Mouse (Mus musculus) right cerebral cortex, postnatal 25 days (tissue): ENCODE data around the gene Mpp4.
A peak's percentile ranks its signal among the peaks of the same experiment; 100 is the strongest.

ENCODE experiments used
- DNase-seq: peaks from one replicate; pipeline ENCODE4 v3.0.0; 2022

Mpp4 gene

GRCm38 (mm10) chr1:59163030-59163461, at the start of gene Mpp4:
TSS of gene Mpp4 (minus strand) at chr1:59163389.
- DNase-seq = peak; percentile 83

GRCm38 (mm10) chr1:59212951-59213350, 49.8 kb upstream of the Mpp4 start:
- DNase-seq = no peak

GRCm38 (mm10) chr1:59212076-59212779, 49.0 kb upstream of the Mpp4 start:
- no peak for DNase-seq

GRCm38 (mm10) chr1:59211651-59212050, 48.5 kb upstream of the Mpp4 start:
- DNase-seq = no peak

GRCm38 (mm10) chr1:59208331-59208730, 45.1 kb upstream of the Mpp4 start:
- no peak for DNase-seq

GRCm38 (mm10) chr1:59204489-59204888, 41.3 kb upstream of the Mpp4 start:
- no peak for DNase-seq

GRCm38 (mm10) chr1:59202367-59202766, 39.2 kb upstream of the Mpp4 start:
- DNase-seq = no peak

- no peak for DNase-seq
Measured at GRCm38 (mm10) chr1:59201561-59201960, 38.4 kb upstream of the Mpp4 start.

- no peak for DNase-seq
Measured at GRCm38 (mm10) chr1:59200960-59201359, 37.8 kb upstream of the Mpp4 start.

GRCm38 (mm10) chr1:59194979-59195378, 31.8 kb upstream of the Mpp4 start:
- no peak for DNase-seq

- DNase-seq = no peak
Measured at GRCm38 (mm10) chr1:59187786-59188185, 24.6 kb upstream of the Mpp4 start.

- DNase-seq = no peak
Measured at GRCm38 (mm10) chr1:59186317-59186716, 23.1 kb upstream of the Mpp4 start.

GRCm38 (mm10) chr1:59185410-59185809, 22.2 kb upstream of the Mpp4 start:
- no peak for DNase-seq

GRCm38 (mm10) chr1:59183045-59183444, 19.9 kb upstream of the Mpp4 start:
- DNase-seq = no peak

GRCm38 (mm10) chr1:59182373-59182772, 19.2 kb upstream of the Mpp4 start:
- no peak for DNase-seq

- no peak for DNase-seq
Measured at GRCm38 (mm10) chr1:59180003-59180402, 16.8 kb upstream of the Mpp4 start.

GRCm38 (mm10) chr1:59178401-59178800, 15.2 kb upstream of the Mpp4 start:
- DNase-seq = no peak

GRCm38 (mm10) chr1:59174514-59175373, 11.6 kb upstream of the Mpp4 start:
- no peak for DNase-seq

- no peak for DNase-seq
Measured at GRCm38 (mm10) chr1:59173023-59173422, 9.8 kb upstream of the Mpp4 start.

GRCm38 (mm10) chr1:59171875-59172274, 8.7 kb upstream of the Mpp4 start:
- no peak for DNase-seq

GRCm38 (mm10) chr1:59170290-59170689, 7.1 kb upstream of the Mpp4 start:
- DNase-seq = no peak

GRCm38 (mm10) chr1:59169586-59169985, 6.4 kb upstream of the Mpp4 start:
- no peak for DNase-seq

- no peak for DNase-seq
Measured at GRCm38 (mm10) chr1:59168556-59168955, 5.4 kb upstream of the Mpp4 start.
